Mouse (Mus musculus) mouse embryonic stem cell (cell line): ENCODE data around the gene Gm49318.

Source experiments
- in situ Hi-C, 2 experiments: fragments of 300-500 bp; cut with MboI; formaldehyde crosslinking; loops; 1 replicate in 1 of 2; 3 replicates in 1 of 2; pipeline ENCODE4 v1.14.3; 2019 to 2020; ENCODE audit warnings: low sequenced_read_pairs in 2 of 2, low pct_unique_long_range_greater_than_20kb in 1 of 2, mixed read lengths in 1 of 2; ENCODE audit not compliant: unreplicated experiment in 1 of 2

Gm49318 gene

GRCm38 (mm10) chr9:22049721-22050270, 21.3 kb downstream of the Gm49318 start:
- in situ Hi-C loops = loop anchor here in 1 of 2 experiments (5.0 kb wide), 1 partner anchor 72 kb away; no protein-coding TSS in a partner anchor

- in situ Hi-C loops = no loop called here
These were observed 21.7 kb downstream of the Gm49318 start for GRCm38 (mm10) chr9:22049315-22049714.

GRCm38 (mm10) chr9:22047329-22047728, 23.7 kb downstream of the Gm49318 start:
- in situ Hi-C loops = no loop called here

- in situ Hi-C loops = loop anchor here in 1 of 2 experiments (5.0 kb wide), 1 partner anchor 40 kb away; the partner anchor contains the start of genes Ccdc151 and Prkcsh
These were observed 29.2 kb downstream of the Gm49318 start for GRCm38 (mm10) chr9:22041832-22042231.

GRCm38 (mm10) chr9:22037826-22038225, 33.2 kb downstream of the Gm49318 start:
- in situ Hi-C loops = no loop called here

GRCm38 (mm10) chr9:22035300-22036044, 35.6 kb downstream of the Gm49318 start:
- in situ Hi-C loops = no loop called here

GRCm38 (mm10) chr9:22030386-22030785, 40.7 kb downstream of the Gm49318 start:
- in situ Hi-C loops = no loop called here

GRCm38 (mm10) chr9:22028467-22028866, 42.6 kb downstream of the Gm49318 start:
- in situ Hi-C loops = no loop called here

- in situ Hi-C loops = no loop called here
These were observed 46.5 kb downstream of the Gm49318 start for GRCm38 (mm10) chr9:22024592-22024991.

- in situ Hi-C loops = no loop called here
These were observed 53.7 kb downstream of the Gm49318 start for GRCm38 (mm10) chr9:22017208-22017825.

- in situ Hi-C loops = no loop called here
These were observed 54.8 kb downstream of the Gm49318 start for GRCm38 (mm10) chr9:22016245-22016644.

- in situ Hi-C loops = no loop called here
These were observed 58.3 kb downstream of the Gm49318 start for GRCm38 (mm10) chr9:22012731-22013130.

- in situ Hi-C loops = no loop called here
These were observed 60.0 kb downstream of the Gm49318 start for GRCm38 (mm10) chr9:22011055-22011454.

- in situ Hi-C loops = loop anchor here in 1 of 2 experiments (5.0 kb wide), 1 partner anchor 38 kb away; no protein-coding TSS in a partner anchor
These were observed 66.5 kb downstream of the Gm49318 start for GRCm38 (mm10) chr9:22004546-22004945.

GRCm38 (mm10) chr9:22003163-22003554, 67.9 kb downstream of the Gm49318 start:
- in situ Hi-C loops = loop anchor here in 1 of 2 experiments (5.0 kb wide), 1 partner anchor 39 kb away; no protein-coding TSS in a partner anchor

- in situ Hi-C loops = loop anchor here in 1 of 2 experiments (5.0 kb wide), 1 partner anchor 40 kb away; no protein-coding TSS in a partner anchor
These were observed 68.6 kb downstream of the Gm49318 start, which contains the start of the genes Ccdc151 and Prkcsh for GRCm38 (mm10) chr9:22002194-22003162. Gene Ccdc151 (minus strand): TSS chr9:22002634. Gene Prkcsh (plus strand): TSS chr9:22002806.

GRCm38 (mm10) chr9:22001633-22002032, 69.4 kb downstream of the Gm49318 start:
- in situ Hi-C loops = loop anchor here in 1 of 2 experiments (5.0 kb wide), 1 partner anchor 41 kb away; no protein-coding TSS in a partner anchor

GRCm38 (mm10) chr9:22000296-22000695, 70.8 kb downstream of the Gm49318 start:
- in situ Hi-C loops = loop anchor here in 1 of 2 experiments (5.0 kb wide), 1 partner anchor 42 kb away; no protein-coding TSS in a partner anchor
